Mouse (Mus musculus) E14TG2a.4 (cell line): ENCODE data around the gene Plac9b.
"Not testable (repeated sequence)": the region's sequence is repeated elsewhere in the genome, so short reads cannot be mapped to it uniquely, and the experiment has no call there.

ENCODE experiments used
- H3K27me3 ChIP-seq: 2 replicates; pipeline ENCODE4 v1.6.1; 2014; ENCODE audit warnings: low read length, control low read depth; ENCODE audit not compliant: insufficient read depth
- H3K36me3 ChIP-seq: 2 replicates; pipeline ENCODE4 v1.6.1; 2014; ENCODE audit warnings: low read length, control low read depth; ENCODE audit not compliant: insufficient read depth
- H3K4me1 ChIP-seq: replicated peaks from 2 replicates; pipeline ENCODE4 v1.6.1; 2014; ENCODE audit warnings: low read depth, low read length, control low read depth
- H3K4me3 ChIP-seq: replicated peaks from 2 replicates; pipeline ENCODE4 v1.5.1; 2014; ENCODE audit warnings: mild to moderate bottlenecking, low read length
- H3K9me3 ChIP-seq: 2 replicates; pipeline ENCODE4 v1.6.1; 2014; ENCODE audit warnings: low read length, control low read depth

Plac9b gene

DNA sequence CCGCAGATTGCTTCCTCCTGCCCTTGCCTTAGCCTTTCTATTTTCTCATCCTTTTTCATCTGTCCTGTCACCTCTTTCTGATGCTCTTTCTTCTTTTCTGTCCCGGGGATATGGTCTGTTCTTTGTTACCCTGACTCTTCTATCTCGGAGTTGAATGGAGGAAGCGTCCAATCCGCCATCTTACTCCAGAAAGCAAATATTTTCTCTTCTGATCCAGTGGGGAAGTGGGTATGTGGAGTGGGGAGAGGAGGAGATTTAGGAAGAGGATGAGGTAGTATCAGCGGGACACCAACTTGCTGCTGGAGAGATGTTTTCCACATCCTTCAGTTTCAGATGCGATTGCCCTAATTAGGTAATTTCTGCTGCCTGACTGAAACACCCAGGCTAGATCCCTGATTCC lies 63.2 kb downstream of the Plac9b start:
- H3K9me3 ChIP-seq, H3K36me3 ChIP-seq, H3K27me3 ChIP-seq, H3K4me3 ChIP-seq, H3K4me1 ChIP-seq: not testable (repeated sequence)

DNA sequence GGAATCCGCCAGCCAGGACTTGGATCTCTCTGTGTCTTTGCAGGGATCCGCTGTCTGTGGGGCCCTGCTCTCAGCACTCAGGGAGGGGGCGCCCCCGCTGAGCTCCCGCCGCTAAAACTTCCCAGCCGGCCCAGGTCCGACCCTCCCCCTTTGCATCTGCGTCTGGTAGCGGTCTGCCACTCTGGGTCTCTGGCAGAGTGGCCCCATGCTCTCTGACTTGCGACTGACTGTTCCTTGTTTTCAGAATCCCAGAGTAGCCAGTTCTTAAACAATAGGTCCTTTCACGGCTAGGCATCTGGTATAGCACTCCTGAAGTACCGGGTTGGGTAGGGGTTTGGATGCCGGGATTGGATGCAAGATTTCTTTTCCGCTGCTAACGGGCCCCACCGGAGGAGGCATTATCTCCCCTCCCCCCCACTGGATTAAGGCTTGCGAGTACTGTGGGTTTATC lies 63.7 kb downstream of the Plac9b start:
- not testable (repeated sequence) for H3K36me3 ChIP-seq, H3K27me3 ChIP-seq, H3K4me3 ChIP-seq, H3K9me3 ChIP-seq, H3K4me1 ChIP-seq

DNA sequence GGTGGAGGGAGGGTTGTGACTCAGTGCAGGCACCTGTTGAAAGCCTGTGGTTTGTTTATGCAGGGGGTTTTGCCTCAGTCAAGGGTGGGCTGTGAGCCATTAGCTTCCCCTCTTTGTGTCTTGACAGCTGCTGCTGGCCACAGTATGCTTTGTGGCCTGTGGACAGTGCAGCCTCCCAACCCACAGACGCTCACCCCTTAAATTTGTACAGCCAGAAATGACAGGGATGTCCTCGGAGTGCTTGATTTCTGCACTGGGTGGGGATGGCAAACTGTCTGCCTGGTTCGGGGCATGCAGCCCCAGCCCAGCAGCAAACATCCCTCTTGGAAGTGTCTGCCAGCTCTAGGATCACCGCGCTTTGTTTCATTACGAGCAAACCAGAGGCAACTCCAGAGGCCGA lies 64.1 kb downstream of the Plac9b start, which contains the start of gene Duxbl2:
TSS of gene Duxbl2 (plus strand) at position 200 of the 400 bp plus-strand sequence.
- not testable (repeated sequence) for H3K4me3 ChIP-seq, H3K4me1 ChIP-seq, H3K27me3 ChIP-seq, H3K9me3 ChIP-seq, H3K36me3 ChIP-seq
